Mouse (Mus musculus): ENCODE data around the gene Cyp4a29.
"Not testable (repeated sequence)": the region's sequence is repeated elsewhere in the genome, so short reads cannot be mapped to it uniquely, and the experiment has no call there.

GRCm38 (mm10) chr4:115298746-115299145, 56.9 kb downstream of the Cyp4a29 start, which contains the start of gene Cyp4a12a:
- not testable (repeated sequence) for TF ChIP-seq CTCF (IDR thresholded peaks at IDR 0.05); EP300 (IDR thresholded peaks at IDR 0.05; ENCODE audit: insufficient read depth, low read depth, low read length)
